Mouse (Mus musculus): ENCODE data around the gene Olfr769. TPM values are rescaled to one million over a fixed set of nuclear protein-coding genes. Genes with fewer than 3 reads are reported as not detected.

Gene Olfr769
- polyA plus RNA-seq, 1 experiment from 2014 or later = not detected

Other genes starting within 250 kb of the Olfr769 start
- 5.8 and 6.5 TPM in 2 replicates for gene Gdf11, start 226.1 kb downstream of the Olfr769 start, polyA plus RNA-seq (2015; fragmentation: Nextera tagmentation; extraction: Ambion mirVana)
- gene Cd63, start 216.9 kb downstream of the Olfr769 start, polyA plus RNA-seq (2015; fragmentation: Nextera tagmentation; extraction: Ambion mirVana) = 322 and 343 TPM in 2 replicates
- 29.6 and 30.0 TPM in 2 replicates for gene Rdh5, start 195.0 kb downstream of the Olfr769 start, polyA plus RNA-seq (2015; fragmentation: Nextera tagmentation; extraction: Ambion mirVana)
- gene Bloc1s1, start 193.8 kb downstream of the Olfr769 start, polyA plus RNA-seq (2015; fragmentation: Nextera tagmentation; extraction: Ambion mirVana) = 247 and 278 TPM in 2 replicates
- 12.7 and 12.8 TPM in 2 replicates for gene Itga7, start 184.0 kb downstream of the Olfr769 start, polyA plus RNA-seq (2015; fragmentation: Nextera tagmentation; extraction: Ambion mirVana)
- gene Mettl7b, start 156.9 kb downstream of the Olfr769 start, polyA plus RNA-seq (2015; fragmentation: Nextera tagmentation; extraction: Ambion mirVana) = not detected in 2 replicates
- not detected in 2 replicates for gene Olfr9, start 128.4 kb downstream of the Olfr769 start, polyA plus RNA-seq (2015; fragmentation: Nextera tagmentation; extraction: Ambion mirVana)
- gene Olfr763, start 107.1 kb downstream of the Olfr769 start, polyA plus RNA-seq (2015; fragmentation: Nextera tagmentation; extraction: Ambion mirVana) = not detected in 2 replicates
- not detected in 2 replicates for gene Olfr764-ps1, start 78.0 kb downstream of the Olfr769 start, polyA plus RNA-seq (2015; fragmentation: Nextera tagmentation; extraction: Ambion mirVana)
- gene Olfr765, start 67.9 kb downstream of the Olfr769 start, polyA plus RNA-seq (2015; fragmentation: Nextera tagmentation; extraction: Ambion mirVana) = not detected in 2 replicates
- not detected in 2 replicates for gene Olfr766-ps1, start 48.9 kb downstream of the Olfr769 start, polyA plus RNA-seq (2015; fragmentation: Nextera tagmentation; extraction: Ambion mirVana)
- gene Olfr767, start 35.0 kb downstream of the Olfr769 start, polyA plus RNA-seq (2015; fragmentation: Nextera tagmentation; extraction: Ambion mirVana) = not detected in 2 replicates
- gene Olfr768, start 18.5 kb downstream of the Olfr769 start, polyA plus RNA-seq (2015; fragmentation: Nextera tagmentation; extraction: Ambion mirVana) = not detected in 2 replicates
- not detected in 2 replicates for gene Olfr770, start 21.1 kb upstream of the Olfr769 start, polyA plus RNA-seq (2015; fragmentation: Nextera tagmentation; extraction: Ambion mirVana)
- not detected in 2 replicates for gene Olfr771, start 46.9 kb upstream of the Olfr769 start, polyA plus RNA-seq (2015; fragmentation: Nextera tagmentation; extraction: Ambion mirVana)
- not detected in 2 replicates for gene Olfr772, start 60.1 kb upstream of the Olfr769 start, polyA plus RNA-seq (2015; fragmentation: Nextera tagmentation; extraction: Ambion mirVana)
- not detected in 2 replicates for gene Olfr773, start 69.6 kb upstream of the Olfr769 start, polyA plus RNA-seq (2015; fragmentation: Nextera tagmentation; extraction: Ambion mirVana)
- gene Olfr774, start 118.3 kb upstream of the Olfr769 start, polyA plus RNA-seq (2015; fragmentation: Nextera tagmentation; extraction: Ambion mirVana) = not detected in 2 replicates
- gene Olfr775, start 130.6 kb upstream of the Olfr769 start, polyA plus RNA-seq (2015; fragmentation: Nextera tagmentation; extraction: Ambion mirVana) = not detected in 2 replicates
- gene Olfr776, start 141.3 kb upstream of the Olfr769 start, polyA plus RNA-seq (2015; fragmentation: Nextera tagmentation; extraction: Ambion mirVana) = not detected in 2 replicates
- not detected in 2 replicates for gene Olfr777, start 153.6 kb upstream of the Olfr769 start, polyA plus RNA-seq (2015; fragmentation: Nextera tagmentation; extraction: Ambion mirVana)
- not detected in 2 replicates for gene Olfr780, start 200.3 kb upstream of the Olfr769 start, polyA plus RNA-seq (2015; fragmentation: Nextera tagmentation; extraction: Ambion mirVana)
- gene Olfr781, start 211.0 kb upstream of the Olfr769 start, polyA plus RNA-seq (2015; fragmentation: Nextera tagmentation; extraction: Ambion mirVana) = not detected in 2 replicates
- gene Olfr782, start 231.0 kb upstream of the Olfr769 start, polyA plus RNA-seq (2015; fragmentation: Nextera tagmentation; extraction: Ambion mirVana) = not detected in 2 replicates